Mouse (Mus musculus) embryonic facial prominence, embryonic 15.5 days (tissue): ENCODE results near the gene Zfp992. TPM values are rescaled to one million over a fixed set of nuclear protein-coding genes. Genes with fewer than 3 reads are reported as not detected.
A peak's percentile ranks its signal among the peaks of the same experiment; 100 is the strongest.
"Not testable (repeated sequence)": the region's sequence is repeated elsewhere in the genome, so short reads cannot be mapped to it uniquely, and the experiment has no call there.

ENCODE experiments used
- ATAC-seq: fragments of 200-750 bp; cut with Nextera tagmentation; 2 replicates; pipeline ENCODE4 v1.8.0; 2017; ENCODE audit warnings: low read depth, moderate TSS enrichment; ENCODE audit not compliant: insufficient number of reproducible peaks, low FRiP score, low TSS enrichment
- H3K27ac ChIP-seq: fragments of 300-500 bp; sonication (generic); replicated peaks from 2 replicates; pipeline ENCODE4 v1.5.1; 2015; ENCODE audit warnings: mild to moderate bottlenecking, inconsistent platforms
- H3K27me3 ChIP-seq: fragments of 300-500 bp; sonication (generic); 2 replicates; pipeline ENCODE4 v1.6.1; 2015; ENCODE audit warnings: inconsistent platforms
- H3K36me3 ChIP-seq: fragments of 300-500 bp; sonication (generic); 2 replicates; pipeline ENCODE4 v1.6.1; 2015; ENCODE audit warnings: mild to moderate bottlenecking, inconsistent platforms
- H3K4me1 ChIP-seq: fragments of 300-500 bp; sonication (generic); 2 replicates; pipeline ENCODE4 v1.6.1; 2015; ENCODE audit warnings: inconsistent platforms
- H3K4me2 ChIP-seq: fragments of 300-500 bp; sonication (generic); replicated peaks from 2 replicates; pipeline ENCODE4 v1.6.1; 2015; ENCODE audit warnings: mild to moderate bottlenecking, inconsistent platforms
- H3K4me3 ChIP-seq: fragments of 300-500 bp; sonication (generic); replicated peaks from 2 replicates; pipeline ENCODE4 v1.5.1; 2015; ENCODE audit warnings: mild to moderate bottlenecking, inconsistent platforms
- H3K9ac ChIP-seq: fragments of 300-500 bp; sonication (generic); 2 replicates; pipeline ENCODE4 v1.6.1; 2015; ENCODE audit warnings: inconsistent platforms
- H3K9me3 ChIP-seq: fragments of 300-500 bp; sonication (generic); replicated peaks from 2 replicates; pipeline ENCODE4 v1.6.1; 2016; ENCODE audit warnings: inconsistent platforms
- WGBS: fragments of 180-500 bp; shearing (Covaris S2); methylation state at CpG from one replicate; pipeline ENCODE4 v1.1.7; 2015; 5-methylcytosine and 5-hydroxymethylcytosine counted together
- polyA plus RNA-seq: library from polyadenylated mRNA; unstranded; fragments of >200 nt; fragmentation: Nextera tagmentation; extraction: Ambion mirVana; gene quantifications from 2 replicates; pipeline ENCODE4 v1.2.1, GENCODE M21; 2015

The Zfp992 gene
- polyA plus RNA-seq, 1 experiment from 2014 or later, result 1.8 TPM

DNA sequence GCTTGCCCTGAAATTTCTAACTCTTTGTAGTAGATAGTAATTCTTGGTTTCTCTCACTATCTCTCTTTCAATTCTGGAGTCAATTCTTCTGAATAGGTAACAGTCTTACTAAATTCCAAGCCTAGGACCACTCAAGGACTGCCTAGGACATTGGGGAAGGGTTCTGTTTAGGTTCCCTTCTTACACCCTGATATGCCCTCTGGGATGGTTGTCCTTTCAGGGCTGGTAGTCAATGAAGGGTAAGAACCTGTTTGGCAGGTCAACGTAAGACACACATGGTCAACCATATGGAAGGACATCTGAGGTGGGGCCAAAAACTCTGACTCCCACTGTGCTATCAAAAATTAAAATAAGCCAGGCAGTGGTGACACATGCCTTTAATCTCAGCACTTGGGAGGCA lies 44.0 kb downstream of the Zfp992 start:
- no peaks in the 10 kb centered on the region for H3K27me3 ChIP-seq
- H3K4me3 ChIP-seq, result no peak overlapping the region
- peaks cover 47% of the 10 kb centered on the region for H3K9me3 ChIP-seq
- H3K36me3 ChIP-seq, result no peaks in the 10 kb centered on the region
- no peak overlapping the region for H3K4me2 ChIP-seq
- peak; percentile 36; the same call in 1 of the 2 replicates for ATAC-seq
- H3K9ac ChIP-seq, result no peak overlapping the region
- H3K27ac ChIP-seq, result no peak overlapping the region
- no peaks in the 10 kb centered on the region for H3K4me1 ChIP-seq
- WGBS, result 46% methylated on average over 1 of the region's 1 CpGs

GRCm38 (mm10) chr4:146493319-146493907 lies 44.6 kb downstream of the Zfp992 start:
- not testable (repeated sequence) for H3K27ac ChIP-seq, ATAC-seq, H3K27me3 ChIP-seq, H3K4me2 ChIP-seq, H3K4me3 ChIP-seq, H3K36me3 ChIP-seq, H3K9ac ChIP-seq, H3K4me1 ChIP-seq
- WGBS, result 82% methylated on average over 6 of the region's 6 CpGs
- peaks cover 53% of the 10 kb centered on the region for H3K9me3 ChIP-seq

GRCm38 (mm10) chr4:146494980-146495379 lies 46.2 kb downstream of the Zfp992 start:
- no peak overlapping the region for H3K27ac ChIP-seq
- H3K4me2 ChIP-seq, result no peak overlapping the region
- H3K36me3 ChIP-seq, result no peaks in the 10 kb centered on the region
- H3K9me3 ChIP-seq, result peaks cover 50% of the 10 kb centered on the region
- no peaks in the 10 kb centered on the region for H3K27me3 ChIP-seq
- H3K4me3 ChIP-seq, result no peak overlapping the region
- H3K9ac ChIP-seq, result no peak overlapping the region
- WGBS, result 65% methylated on average over 4 of the region's 4 CpGs
- H3K4me1 ChIP-seq, result no peaks in the 10 kb centered on the region
- ATAC-seq, result 0 out of 2 replicates have a peak, but pooled peaks have one; percentile 8

DNA sequence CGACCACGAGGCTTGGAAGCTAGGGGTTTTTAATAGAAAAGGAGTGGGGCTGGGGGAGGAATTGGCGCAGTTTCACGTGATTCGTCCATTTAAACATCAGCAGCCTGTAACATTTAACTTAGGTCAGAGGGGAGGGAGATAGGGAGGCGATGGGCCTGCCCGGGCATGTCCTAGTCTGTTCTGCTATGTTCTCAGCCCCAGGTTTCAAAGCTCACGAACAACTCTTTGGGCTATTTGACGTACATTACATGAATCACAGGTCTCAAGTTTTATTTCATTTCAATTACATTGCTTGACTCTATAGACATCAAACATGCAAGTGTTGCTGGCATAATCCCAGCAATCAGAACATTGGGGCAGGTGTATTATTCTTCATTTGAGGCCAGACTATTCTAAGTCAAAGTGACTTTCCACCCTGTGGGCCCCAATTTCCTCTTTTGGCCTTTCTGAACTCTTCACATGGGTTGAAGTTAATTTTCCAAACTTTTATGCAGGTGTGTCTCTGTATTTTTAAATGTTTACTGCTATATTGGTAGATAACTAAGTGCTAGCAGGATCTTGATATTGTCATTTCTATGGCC lies 49.0 kb downstream of the Zfp992 start:
- not testable (repeated sequence) for H3K27me3 ChIP-seq, H3K9ac ChIP-seq, H3K4me2 ChIP-seq, H3K27ac ChIP-seq, H3K4me3 ChIP-seq, H3K4me1 ChIP-seq, H3K36me3 ChIP-seq
- 78% methylated on average over 9 of the region's 9 CpGs for WGBS
- peaks cover 43% of the 10 kb centered on the region for H3K9me3 ChIP-seq
- ATAC-seq, result peak; percentile 49; the same call in 1 of the 2 replicates

- not testable (repeated sequence) for H3K27ac ChIP-seq, H3K4me1 ChIP-seq, H3K27me3 ChIP-seq, ATAC-seq, H3K36me3 ChIP-seq, H3K9ac ChIP-seq, H3K4me3 ChIP-seq, H3K4me2 ChIP-seq
- H3K9me3 ChIP-seq, result peaks cover 19% of the 10 kb centered on the region
- 89% methylated on average over 4 of the region's 4 CpGs for WGBS
These were observed 52.9 kb downstream of the Zfp992 start, which contains the start of gene Zfp981 for GRCm38 (mm10) chr4:146501727-146502126. TSS of gene Zfp981 (plus strand) at chr4:146502027.

DNA sequence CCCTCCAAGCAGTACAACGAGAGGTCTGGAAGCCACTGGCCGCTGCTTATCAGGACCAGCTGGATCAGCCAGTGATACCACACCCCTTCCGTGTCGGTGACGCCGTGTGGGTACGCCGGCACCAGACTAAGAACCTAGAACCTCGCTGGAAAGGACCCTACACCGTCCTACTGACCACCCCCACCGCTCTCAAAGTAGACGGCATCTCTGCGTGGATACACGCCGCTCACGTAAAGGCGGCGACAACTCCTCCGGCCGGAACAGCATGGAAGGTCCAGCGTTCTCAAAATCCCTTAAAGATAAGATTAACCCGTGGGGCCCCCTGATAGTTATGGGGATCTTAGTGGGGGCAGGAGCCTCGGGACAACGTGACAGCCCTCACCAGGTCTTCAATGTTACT lies 60.2 kb downstream of the Zfp992 start:
- WGBS, result 92% methylated on average over 22 of the region's 24 CpGs
- not testable (repeated sequence) for H3K27me3 ChIP-seq, H3K9ac ChIP-seq, ATAC-seq, H3K4me2 ChIP-seq, H3K9me3 ChIP-seq, H3K4me1 ChIP-seq, H3K4me3 ChIP-seq, H3K36me3 ChIP-seq, H3K27ac ChIP-seq

GRCm38 (mm10) chr4:146511871-146512270 lies 63.0 kb downstream of the Zfp992 start:
- not testable (repeated sequence) for H3K4me1 ChIP-seq, ATAC-seq, H3K27me3 ChIP-seq, H3K36me3 ChIP-seq, H3K9ac ChIP-seq, H3K27ac ChIP-seq, H3K4me2 ChIP-seq, H3K4me3 ChIP-seq
- H3K9me3 ChIP-seq, result peaks cover 23% of the 10 kb centered on the region

DNA sequence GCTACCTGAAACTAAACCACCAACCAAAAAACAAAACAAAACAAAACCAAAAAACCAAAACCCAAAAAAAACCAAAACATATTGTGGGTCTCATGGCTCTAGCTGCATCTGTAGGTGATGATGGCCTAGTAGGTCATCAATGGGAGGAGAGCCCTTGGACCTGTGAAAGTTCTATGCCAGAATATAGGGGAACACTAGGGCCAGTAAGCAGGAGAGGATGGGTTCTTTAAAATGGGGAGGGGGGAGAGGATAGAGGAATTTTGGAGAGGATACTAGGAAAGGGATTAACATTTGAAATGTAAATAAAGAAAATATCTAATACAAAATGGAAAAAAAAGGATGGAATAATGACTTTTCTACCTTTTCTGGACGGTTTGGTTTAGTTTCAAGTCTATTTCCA lies 67.7 kb downstream of the Zfp992 start:
- Histone ChIP-seq H3K27me3 (no peaks in the 10 kb centered on the region), H3K36me3 (no peaks in the 10 kb centered on the region), H3K4me2 (no peak overlapping the region), H3K4me1 (no peaks in the 10 kb centered on the region), H3K4me3 (no peak overlapping the region), H3K9ac (no peak overlapping the region), H3K9me3 (peaks cover 48% of the 10 kb centered on the region), H3K27ac (no peak overlapping the region)
- no peak for ATAC-seq
- WGBS, result 56% methylated on average over 1 of the region's 1 CpGs

GRCm38 (mm10) chr4:146517150-146517549 lies 68.3 kb downstream of the Zfp992 start:
- not testable (repeated sequence) for H3K4me2 ChIP-seq, H3K4me3 ChIP-seq, H3K27me3 ChIP-seq, H3K36me3 ChIP-seq, ATAC-seq, H3K27ac ChIP-seq, H3K9ac ChIP-seq, H3K4me1 ChIP-seq
- peaks cover 55% of the 10 kb centered on the region for H3K9me3 ChIP-seq
- 61% methylated on average over 2 of the region's 2 CpGs for WGBS

Other genes with a start within 250 kb of the Zfp992 start
- gene Zfp981, start 53.0 kb downstream of the Zfp992 start, polyA plus RNA-seq, result 0.05 TPM in 1 of 2 replicates, not detected in the other
- gene Zfp993, start 161.9 kb downstream of the Zfp992 start, polyA plus RNA-seq, result 1.1 and 1.4 TPM in 2 replicates